Mouse (Mus musculus): ENCODE measurements at regions not wholly inside any gene's neighbourhood (a gene's known extent, or its start where the extent isn't known, plus 50 kb on each side); places are given as distances from the start of the nearest gene placed in this dataset.
A peak's percentile ranks its signal among the peaks of the same experiment; 100 is the strongest.

- no peak for ATAC-seq (replicated peaks; ENCODE audit: insufficient number of reproducible peaks, insufficient read depth, low FRiP score, low read depth)
- Histone ChIP-seq H3K9ac (no peak overlapping the region), H3K4me1 (replicated peaks) (peaks cover 20% of the 10 kb centered on the region), H3K9me3 (replicated peaks) (no peaks in the 10 kb centered on the region), H3K36me3 (no peaks in the 10 kb centered on the region), H3K4me2 (no peak overlapping the region), H3K4me3 (no peak overlapping the region), H3K27ac (no peak overlapping the region), H3K27me3 (no peaks in the 10 kb centered on the region)
- WGBS = 45% methylated on average over 2 of the region's 2 CpGs
These were observed 107.7 kb downstream of the Zfp706 start for GRCm38 (mm10) chr15:36899882-36900281.

GRCm38 (mm10) chr15:36898857-36899523 is 108.6 kb downstream of the Zfp706 start:
- WGBS = 84% methylated on average over 11 of the region's 11 CpGs
- Histone ChIP-seq H3K9ac (no peak overlapping the region), H3K4me2 (no peak overlapping the region), H3K4me1 (replicated peaks) (peaks cover 20% of the 10 kb centered on the region), H3K27me3 (no peaks in the 10 kb centered on the region), H3K36me3 (no peaks in the 10 kb centered on the region), H3K9me3 (replicated peaks) (no peaks in the 10 kb centered on the region), H3K4me3 (no peak overlapping the region), H3K27ac (no peak overlapping the region)
- no peak for ATAC-seq (replicated peaks; ENCODE audit: insufficient number of reproducible peaks, insufficient read depth, low FRiP score, low read depth)

DNA sequence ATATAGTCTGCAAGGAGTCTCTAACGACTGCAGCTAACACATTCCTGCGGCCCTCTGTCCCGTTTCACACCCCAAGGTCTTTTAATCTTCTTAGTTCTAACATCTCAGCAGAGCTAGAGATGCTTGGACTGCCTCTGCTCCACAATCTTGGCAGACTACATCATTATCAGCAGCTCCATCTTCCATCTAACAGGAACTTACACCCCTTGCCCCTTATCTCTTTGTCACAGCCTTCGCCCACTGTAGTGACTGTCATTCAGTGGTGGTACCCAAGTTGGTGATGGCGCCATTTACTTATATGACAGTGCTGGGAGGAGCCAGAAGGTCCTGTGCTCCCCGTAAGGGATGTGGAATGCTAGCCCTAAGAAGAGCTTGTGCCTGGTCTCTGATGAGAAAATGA is 109.2 kb downstream of the Zfp706 start:
- H3K4me3 ChIP-seq = no peak overlapping the region
- 83% methylated on average over 6 of the region's 6 CpGs for WGBS
- H3K9ac ChIP-seq = no peak overlapping the region
- H3K36me3 ChIP-seq = no peaks in the 10 kb centered on the region
- H3K27me3 ChIP-seq = no peaks in the 10 kb centered on the region
- H3K9me3 ChIP-seq (replicated peaks) = no peaks in the 10 kb centered on the region
- H3K4me2 ChIP-seq = no peak overlapping the region
- ATAC-seq (replicated peaks; ENCODE audit: insufficient number of reproducible peaks, insufficient read depth, low FRiP score, low read depth) = no peak
- peaks cover 20% of the 10 kb centered on the region for H3K4me1 ChIP-seq (replicated peaks)
- no peak overlapping the region for H3K27ac ChIP-seq

GRCm38 (mm10) chr15:36896265-36896664 is 111.3 kb downstream of the Zfp706 start:
- Histone ChIP-seq H3K27me3 (no peaks in the 10 kb centered on the region), H3K27ac (no peak overlapping the region), H3K4me3 (no peak overlapping the region), H3K4me2 (no peak overlapping the region), H3K36me3 (no peaks in the 10 kb centered on the region), H3K4me1 (replicated peaks) (peaks cover 18% of the 10 kb centered on the region), H3K9me3 (replicated peaks) (no peaks in the 10 kb centered on the region), H3K9ac (no peak overlapping the region)
- ATAC-seq (replicated peaks; ENCODE audit: insufficient number of reproducible peaks, insufficient read depth, low FRiP score, low read depth) = no peak
- 78% methylated on average over 4 of the region's 4 CpGs for WGBS

DNA sequence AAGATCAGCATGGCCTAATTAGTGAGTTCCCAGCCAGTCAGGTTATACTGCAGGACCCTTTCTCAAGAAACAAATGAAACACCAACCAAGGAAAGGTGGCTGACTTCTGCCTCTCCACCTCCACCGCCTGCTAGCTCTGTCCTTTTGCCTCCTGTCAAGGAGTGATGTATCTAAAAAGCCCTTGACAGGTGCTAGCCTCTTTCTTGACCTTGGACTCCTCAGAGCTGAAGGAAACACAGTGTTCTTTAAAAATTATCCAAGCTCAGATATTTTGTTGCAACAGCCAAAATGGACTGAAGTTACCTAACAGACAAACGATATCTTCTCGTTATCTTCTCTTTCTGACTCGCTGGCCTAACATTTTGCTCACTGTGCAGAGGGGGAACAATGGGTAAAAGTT is 112.5 kb downstream of the Zfp706 start:
- Histone ChIP-seq H3K27ac (no peak overlapping the region), H3K9me3 (replicated peaks) (no peaks in the 10 kb centered on the region), H3K4me2 (no peak overlapping the region), H3K4me3 (no peak overlapping the region), H3K9ac (no peak overlapping the region), H3K36me3 (no peaks in the 10 kb centered on the region), H3K27me3 (no peaks in the 10 kb centered on the region), H3K4me1 (replicated peaks) (peaks cover 12% of the 10 kb centered on the region)
- ATAC-seq (replicated peaks; ENCODE audit: insufficient number of reproducible peaks, insufficient read depth, low FRiP score, low read depth) = no peak
- WGBS = 78% methylated on average over 4 of the region's 4 CpGs

DNA sequence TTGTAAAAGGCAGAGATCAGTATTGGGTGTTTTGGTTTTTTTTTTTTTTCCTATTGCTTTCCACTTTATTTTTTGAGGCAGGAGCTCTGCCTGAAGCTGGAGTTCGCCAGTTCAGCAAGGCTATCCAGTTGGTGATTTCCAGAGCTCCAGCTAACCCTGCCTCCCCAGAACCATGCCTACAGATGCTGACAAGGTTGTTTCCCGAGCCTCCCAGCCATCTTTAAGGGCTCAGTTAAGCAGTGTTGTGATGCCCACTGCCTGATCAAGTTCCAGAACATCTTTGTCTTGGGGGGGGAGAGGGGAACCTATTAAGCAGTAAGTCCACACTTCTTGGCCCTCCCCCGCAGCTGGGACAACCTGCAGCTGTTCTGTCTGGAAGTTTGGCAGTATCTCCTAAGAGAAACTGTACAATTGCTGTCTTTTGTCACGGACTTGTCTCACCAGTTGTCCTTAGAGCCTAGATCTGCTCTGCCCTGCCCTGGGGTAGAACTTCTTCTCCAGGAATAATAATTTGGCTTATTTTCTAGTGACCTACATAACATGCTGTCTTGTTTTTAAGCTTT is 114.1 kb downstream of the Zfp706 start:
- H3K4me3 ChIP-seq = no peak overlapping the region
- no peak for ATAC-seq (replicated peaks; ENCODE audit: insufficient number of reproducible peaks, insufficient read depth, low FRiP score, low read depth)
- no peaks in the 10 kb centered on the region for H3K9me3 ChIP-seq (replicated peaks)
- H3K36me3 ChIP-seq = no peaks in the 10 kb centered on the region
- no peaks in the 10 kb centered on the region for H3K27me3 ChIP-seq
- WGBS = 58% methylated on average over 4 of the region's 4 CpGs
- H3K4me2 ChIP-seq = no peak overlapping the region
- no peak overlapping the region for H3K27ac ChIP-seq
- H3K4me1 ChIP-seq (replicated peaks) = peaks cover 16% of the 10 kb centered on the region
- no peak overlapping the region for H3K9ac ChIP-seq

DNA sequence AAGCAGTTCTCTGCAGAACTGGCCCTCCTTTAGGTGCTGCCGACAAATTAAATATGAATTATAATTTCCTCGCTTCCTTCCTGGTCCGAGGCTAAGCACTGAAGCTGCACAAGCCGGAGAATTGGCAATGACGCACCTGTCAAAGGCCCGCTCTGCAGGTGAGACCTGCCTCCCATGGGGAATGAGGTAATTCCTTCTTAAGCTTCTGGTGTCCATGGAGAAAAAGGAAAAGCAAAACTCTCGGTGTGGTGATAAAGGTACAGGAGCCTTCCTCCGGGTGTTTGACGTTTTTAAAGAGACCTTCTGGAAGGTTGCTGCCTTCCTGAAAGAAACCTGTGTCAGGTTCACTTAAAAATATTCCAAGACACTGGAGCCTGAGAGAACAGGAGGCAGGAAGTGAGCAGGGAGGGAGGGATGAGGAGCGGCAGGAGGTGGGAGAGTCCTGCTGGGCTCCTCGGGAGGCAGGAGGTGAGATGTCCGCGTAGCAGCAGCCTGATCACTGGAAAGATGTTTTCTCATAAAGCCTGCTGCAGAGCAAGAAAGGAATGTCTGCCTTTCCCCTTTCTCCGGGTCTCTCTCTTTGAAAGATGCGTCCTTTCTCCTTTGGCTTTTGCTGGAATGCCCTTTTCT is 114.9 kb downstream of the Zfp706 start:
- Histone ChIP-seq H3K9ac (no peak overlapping the region), H3K4me1 (replicated peaks) (peaks cover 16% of the 10 kb centered on the region), H3K27ac (no peak overlapping the region), H3K4me2 (0 out of 2 replicates have a peak overlapping the region, but pooled peaks have one; percentile 2), H3K36me3 (no peaks in the 10 kb centered on the region), H3K9me3 (replicated peaks) (no peaks in the 10 kb centered on the region), H3K4me3 (no peak overlapping the region), H3K27me3 (no peaks in the 10 kb centered on the region)
- ATAC-seq (replicated peaks; ENCODE audit: insufficient number of reproducible peaks, insufficient read depth, low FRiP score, low read depth) = no peak
- WGBS = 29% methylated on average over 15 of the region's 15 CpGs

GRCm38 (mm10) chr15:36891851-36892250 is 115.7 kb downstream of the Zfp706 start:
- Histone ChIP-seq H3K27ac (no peak overlapping the region), H3K4me1 (replicated peaks) (peaks cover 16% of the 10 kb centered on the region), H3K9ac (no peak overlapping the region), H3K36me3 (no peaks in the 10 kb centered on the region), H3K9me3 (replicated peaks) (no peaks in the 10 kb centered on the region), H3K27me3 (no peaks in the 10 kb centered on the region), H3K4me3 (no peak overlapping the region), H3K4me2 (no peak overlapping the region)
- no peak for ATAC-seq (replicated peaks; ENCODE audit: insufficient number of reproducible peaks, insufficient read depth, low FRiP score, low read depth)
- WGBS = 32% methylated on average over 12 of the region's 12 CpGs

DNA sequence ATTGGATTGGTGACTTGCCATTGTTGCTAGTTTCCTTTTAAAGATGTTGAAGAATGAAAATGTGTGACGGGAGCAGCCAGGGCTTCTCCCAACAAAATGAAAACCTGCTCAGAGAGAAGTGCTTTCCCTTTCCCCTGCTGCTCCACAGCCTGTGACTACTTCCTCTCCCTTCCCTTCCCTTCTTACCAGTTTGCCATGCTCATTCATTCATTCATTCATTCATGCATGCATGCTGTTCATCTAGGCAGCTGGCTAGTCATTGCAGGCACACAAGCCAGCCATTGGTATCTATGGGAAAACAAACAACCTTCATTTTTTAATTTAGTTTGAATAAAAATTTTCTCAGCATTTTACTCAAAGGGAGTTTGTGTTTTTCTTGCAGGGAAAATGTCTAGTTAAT is 116.3 kb downstream of the Zfp706 start:
- Histone ChIP-seq H3K27ac (no peak overlapping the region), H3K9me3 (replicated peaks) (no peaks in the 10 kb centered on the region), H3K4me1 (replicated peaks) (peaks cover 16% of the 10 kb centered on the region), H3K36me3 (no peaks in the 10 kb centered on the region), H3K27me3 (no peaks in the 10 kb centered on the region), H3K4me3 (no peak overlapping the region), H3K4me2 (no peak overlapping the region), H3K9ac (no peak overlapping the region)
- ATAC-seq (replicated peaks; ENCODE audit: insufficient number of reproducible peaks, insufficient read depth, low FRiP score, low read depth) = no peak
- 63% methylated on average over 1 of the region's 1 CpGs for WGBS

DNA sequence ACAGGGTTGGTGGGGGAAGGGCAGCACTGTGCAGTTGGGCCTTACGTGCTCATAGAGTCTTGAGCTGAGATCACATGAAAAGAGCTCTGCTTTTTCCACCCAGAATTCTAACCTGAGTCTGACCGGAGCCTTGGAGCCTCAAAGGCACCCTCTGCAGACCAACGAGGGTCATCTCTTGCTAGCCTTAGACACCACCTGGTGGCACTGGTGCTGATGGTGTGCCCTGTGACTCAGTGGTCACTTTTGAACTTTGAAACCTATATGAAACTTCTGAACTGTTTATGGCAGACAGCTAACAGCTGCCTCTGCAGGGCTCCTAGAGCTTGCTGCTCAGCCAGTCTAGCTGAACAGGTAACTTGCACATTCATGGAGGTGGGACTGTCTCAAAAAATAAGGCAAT is 118.5 kb downstream of the Zfp706 start:
- no peak overlapping the region for H3K4me3 ChIP-seq
- no peak overlapping the region for H3K27ac ChIP-seq
- peaks cover 26% of the 10 kb centered on the region for H3K4me1 ChIP-seq (replicated peaks)
- WGBS = 76% methylated on average over 3 of the region's 3 CpGs
- no peak for ATAC-seq (replicated peaks; ENCODE audit: insufficient number of reproducible peaks, insufficient read depth, low FRiP score, low read depth)
- H3K9ac ChIP-seq = no peak overlapping the region
- no peak overlapping the region for H3K4me2 ChIP-seq
- H3K36me3 ChIP-seq = no peaks in the 10 kb centered on the region
- H3K27me3 ChIP-seq = no peaks in the 10 kb centered on the region
- no peaks in the 10 kb centered on the region for H3K9me3 ChIP-seq (replicated peaks)

DNA sequence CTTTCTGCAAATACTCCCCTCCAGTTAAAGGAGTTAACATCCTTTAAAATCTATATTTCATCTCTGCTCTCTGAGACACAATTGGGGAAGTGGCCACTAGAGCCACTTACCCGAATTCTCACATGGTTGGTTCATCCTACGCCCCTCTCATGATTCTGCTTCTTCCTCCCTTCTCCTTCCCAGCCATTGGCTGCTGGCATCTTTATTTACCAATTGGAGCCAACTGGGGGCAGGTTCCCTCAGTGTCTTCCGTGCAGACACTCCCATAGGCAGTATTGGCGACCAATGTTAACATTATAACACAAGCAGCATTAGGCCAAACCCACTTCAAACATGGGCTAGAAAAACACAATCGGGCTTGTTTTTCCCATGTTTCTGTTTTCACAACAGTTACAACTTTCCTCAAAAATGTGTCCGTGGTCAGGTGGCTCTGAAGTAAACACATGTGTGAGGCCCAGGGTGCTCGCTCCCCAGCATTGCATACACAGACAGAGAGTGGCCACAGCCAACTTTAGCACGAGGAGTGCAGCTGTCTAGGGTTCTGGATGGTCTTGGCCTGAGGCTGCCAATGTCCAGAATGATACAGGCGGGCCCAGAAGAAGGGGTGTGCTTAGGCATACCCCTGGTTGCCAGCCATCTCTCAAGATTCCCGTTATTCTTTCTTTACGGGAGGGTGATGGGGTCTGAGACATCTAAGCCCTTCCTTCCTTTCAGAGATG is 119.1 kb downstream of the Zfp706 start:
- H3K9ac ChIP-seq = no peak overlapping the region
- no peak for ATAC-seq (replicated peaks; ENCODE audit: insufficient number of reproducible peaks, insufficient read depth, low FRiP score, low read depth)
- no peak overlapping the region for H3K27ac ChIP-seq
- no peaks in the 10 kb centered on the region for H3K9me3 ChIP-seq (replicated peaks)
- H3K27me3 ChIP-seq = no peaks in the 10 kb centered on the region
- H3K4me1 ChIP-seq (replicated peaks) = peaks cover 26% of the 10 kb centered on the region
- no peaks in the 10 kb centered on the region for H3K36me3 ChIP-seq
- 79% methylated on average over 11 of the region's 11 CpGs for WGBS
- H3K4me2 ChIP-seq = no peak overlapping the region
- no peak overlapping the region for H3K4me3 ChIP-seq

Measured in heart, embryonic 15.5 days (tissue).